Mouse (Mus musculus) midbrain, embryonic 16.5 days (tissue): ENCODE data around the gene Fcmr. TPM values are rescaled to one million over a fixed set of nuclear protein-coding genes. Genes with fewer than 3 reads are reported as not detected.

Experiments
- ATAC-seq: fragments of 200-750 bp; cut with Nextera tagmentation; 2 replicates; pipeline ENCODE4 v1.8.0; 2017; ENCODE audit warnings: moderate TSS enrichment
- H3K27ac ChIP-seq: fragments of 300-500 bp; sonication (generic); 2 replicates; pipeline ENCODE4 v1.5.1; 2014; ENCODE audit warnings: mild to moderate bottlenecking, low read length, mixed read lengths
- H3K27me3 ChIP-seq: fragments of 300-500 bp; sonication (generic); 2 replicates; pipeline ENCODE4 v1.6.1; 2014; ENCODE audit warnings: low read depth, low read length, mixed read lengths; ENCODE audit not compliant: control insufficient read depth, insufficient read depth
- H3K36me3 ChIP-seq: fragments of 300-500 bp; sonication (generic); 2 replicates; pipeline ENCODE4 v1.6.1; 2014; ENCODE audit warnings: mild to moderate bottlenecking, low read length, moderate library complexity, mixed read lengths; ENCODE audit not compliant: control insufficient read depth, insufficient read depth
- H3K4me1 ChIP-seq: fragments of 300-500 bp; sonication (generic); 2 replicates; pipeline ENCODE4 v1.6.1; 2014; ENCODE audit warnings: mild to moderate bottlenecking, low read length, mixed read lengths; ENCODE audit not compliant: control insufficient read depth, insufficient read depth
- H3K4me2 ChIP-seq: fragments of 300-500 bp; sonication (generic); 2 replicates; pipeline ENCODE4 v1.6.1; 2014; ENCODE audit warnings: mild to moderate bottlenecking, low read length, mixed read lengths
- H3K4me3 ChIP-seq: fragments of 300-500 bp; sonication (generic); 2 replicates; pipeline ENCODE4 v1.5.1; 2014; ENCODE audit warnings: low read depth, mild to moderate bottlenecking, low read length, moderate library complexity, mixed read lengths
- H3K9ac ChIP-seq: fragments of 300-500 bp; sonication (generic); 2 replicates; pipeline ENCODE4 v1.6.1; 2014; ENCODE audit warnings: low read depth, low read length, mixed read lengths
- H3K9me3 ChIP-seq: fragments of 300-500 bp; sonication (generic); replicated peaks from 2 replicates; pipeline ENCODE4 v1.6.1; 2014; ENCODE audit warnings: mild to moderate bottlenecking, low read length, mixed read lengths; ENCODE audit not compliant: control insufficient read depth, poor library complexity, severe bottlenecking
- WGBS: fragments of 180-500 bp; shearing (Covaris S2); extraction: QIAGEN DNeasy Blood & Tissue Kit; methylation state at CpG from one replicate; pipeline ENCODE4 v1.1.7; 2014; 5-methylcytosine and 5-hydroxymethylcytosine counted together
- polyA plus RNA-seq: library from polyadenylated mRNA; unstranded; fragments of >200 nt; fragmentation: Nextera tagmentation; extraction: Ambion mirVana; gene quantifications from 2 replicates; pipeline ENCODE4 v1.2.1, GENCODE M21; 2015

The Fcmr gene
- 0.42 and 0.74 TPM in 2 replicates for polyA plus RNA-seq

DNA sequence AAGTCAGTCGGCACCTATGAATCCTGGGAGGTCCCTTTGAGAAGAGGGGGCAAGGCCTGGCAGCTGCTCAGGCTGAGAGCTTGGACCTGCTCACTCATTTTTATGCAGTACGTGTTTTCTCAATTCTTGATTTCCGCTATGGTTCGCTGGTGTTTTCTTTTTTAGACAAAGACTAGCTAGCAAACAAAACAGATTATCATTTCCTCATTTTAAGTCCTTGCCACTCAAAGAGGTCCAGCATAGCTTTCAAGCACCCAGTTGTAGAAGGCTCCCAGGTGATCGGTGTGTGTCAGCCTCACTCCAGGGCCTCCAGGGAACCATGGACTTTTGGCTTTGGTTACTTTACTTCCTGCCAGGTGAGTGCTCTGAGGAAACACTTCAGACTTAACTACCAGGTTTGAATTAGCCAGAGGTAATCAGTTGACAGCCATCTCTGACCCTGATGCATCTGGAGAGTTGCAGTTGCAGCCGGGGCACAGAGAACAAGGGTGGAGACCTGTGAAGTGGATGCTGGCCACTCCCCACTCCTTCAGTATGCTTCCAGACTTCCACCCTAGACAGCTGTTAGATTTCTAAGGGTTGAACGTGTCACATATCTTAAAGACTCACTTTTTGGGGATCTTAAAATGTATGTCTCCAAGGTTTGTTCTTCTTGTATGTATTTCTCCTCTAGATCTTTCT is at the start of gene Fcmr:
Gene Fcmr, plus strand, starts transcription at position 129 of the 681 bp plus-strand sequence.
- no peak for ATAC-seq
- H3K4me2 ChIP-seq = no peak within 1 kb of the TSS
- no peak within 1 kb of the TSS for H3K27ac ChIP-seq
- no peaks in the 10 kb centered on the region for H3K36me3 ChIP-seq
- 67% methylated on average over 7 of the region's 7 CpGs for whole genome bisulfite sequencing
- H3K4me1 ChIP-seq = no peaks in the 10 kb centered on the region
- no peaks in the 10 kb centered on the region for H3K9me3 ChIP-seq
- H3K9ac ChIP-seq = no peak within 1 kb of the TSS
- H3K4me3 ChIP-seq = no peak within 1 kb of the TSS
- no peaks in the 10 kb centered on the region for H3K27me3 ChIP-seq

DNA sequence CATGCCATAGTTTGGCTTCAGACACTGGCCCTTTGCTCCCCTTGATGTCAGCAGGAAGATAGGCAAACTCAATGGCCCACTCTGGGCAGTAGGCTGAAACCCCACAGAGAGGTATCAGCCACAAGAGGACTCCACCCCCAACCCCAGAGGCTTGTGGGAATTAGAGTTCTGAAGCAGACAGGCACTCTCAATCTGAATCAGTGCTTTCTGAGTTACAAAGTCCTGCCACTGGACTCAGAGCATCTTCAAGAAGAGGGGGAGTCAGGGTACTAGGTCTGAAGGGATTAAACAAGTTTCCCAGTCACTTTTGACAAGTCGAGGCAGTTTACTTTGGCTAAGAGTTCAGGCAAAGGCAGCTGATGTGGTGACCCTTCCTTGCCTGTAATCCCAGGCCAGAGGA is 45.7 kb upstream of the Fcmr start:
- no peaks in the 10 kb centered on the region for H3K27me3 ChIP-seq
- 71% methylated on average over 1 of the region's 1 CpGs for WGBS
- H3K9me3 ChIP-seq = no peaks in the 10 kb centered on the region
- no peak overlapping the region for H3K4me3 ChIP-seq
- no peak overlapping the region for H3K4me2 ChIP-seq
- H3K27ac ChIP-seq = no peak overlapping the region
- H3K4me1 ChIP-seq = no peaks in the 10 kb centered on the region
- ATAC-seq = no peak
- H3K9ac ChIP-seq = no peak overlapping the region
- no peaks in the 10 kb centered on the region for H3K36me3 ChIP-seq

DNA sequence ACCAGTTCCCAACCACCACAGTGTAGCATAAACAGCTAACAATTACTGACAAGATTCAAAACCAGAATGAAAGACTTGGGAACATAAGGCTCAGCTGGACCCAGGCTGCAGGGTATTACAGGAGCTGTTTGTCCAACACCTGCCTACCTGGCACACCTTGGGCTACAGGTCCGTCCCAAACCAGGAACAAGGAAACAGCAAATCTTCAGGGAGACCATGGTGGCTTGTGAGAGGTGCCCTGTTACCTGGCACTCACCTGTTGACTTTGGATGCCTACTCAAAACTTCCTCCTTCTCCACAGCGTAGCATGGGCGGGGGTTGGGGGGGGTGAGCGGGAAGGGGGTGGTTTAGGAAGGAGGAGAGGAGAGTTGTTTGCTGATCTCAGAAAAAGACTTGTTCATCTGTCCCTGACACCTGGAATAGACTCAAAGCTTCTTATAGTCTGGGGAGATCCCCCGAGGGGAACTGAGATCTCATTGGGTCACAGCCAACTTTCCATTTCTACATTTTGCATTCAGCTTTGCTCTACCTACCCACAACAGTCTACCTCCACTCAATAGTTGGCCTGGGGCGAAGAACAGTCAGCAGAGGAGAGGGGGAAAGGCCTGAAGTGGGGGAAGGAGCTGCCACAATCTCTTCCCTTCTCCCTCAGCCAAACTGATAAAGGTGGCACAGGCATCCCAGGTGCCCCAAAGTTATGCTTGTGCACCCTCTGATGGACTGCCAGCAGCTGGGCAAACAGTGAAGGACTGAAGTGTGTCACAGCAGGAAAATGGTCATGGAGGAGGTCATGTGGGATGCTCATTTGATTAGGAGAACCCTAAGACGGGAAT is 44.9 kb upstream of the Fcmr start:
- Histone ChIP-seq H3K9ac (no peak overlapping the region), H3K36me3 (no peaks in the 10 kb centered on the region), H3K4me3 (no peak overlapping the region), H3K9me3 (no peaks in the 10 kb centered on the region), H3K4me2 (no peak overlapping the region), H3K27me3 (no peaks in the 10 kb centered on the region), H3K4me1 (no peaks in the 10 kb centered on the region), H3K27ac (no peak overlapping the region)
- 89% methylated on average over 7 of the region's 7 CpGs for WGBS
- ATAC-seq = no peak

DNA sequence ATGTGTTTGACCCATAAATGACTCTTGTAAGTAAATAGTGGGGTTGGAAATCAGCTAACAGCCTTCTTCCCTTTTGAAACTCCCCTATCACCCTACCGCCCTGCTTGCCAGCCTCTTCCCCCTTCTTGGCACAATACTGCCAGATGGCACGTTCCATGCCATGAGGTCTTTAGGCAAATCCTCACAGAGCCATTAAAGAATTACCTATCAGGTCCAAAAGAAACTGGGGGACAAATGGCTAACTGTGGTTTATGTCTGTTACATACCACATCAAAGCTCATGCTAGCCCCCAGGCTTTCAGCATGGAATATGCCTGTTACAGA is 44.4 kb upstream of the Fcmr start:
- Histone ChIP-seq H3K27me3 (no peaks in the 10 kb centered on the region), H3K4me3 (no peak overlapping the region), H3K4me2 (no peak overlapping the region), H3K36me3 (no peaks in the 10 kb centered on the region), H3K9me3 (no peaks in the 10 kb centered on the region), H3K27ac (no peak overlapping the region), H3K9ac (no peak overlapping the region), H3K4me1 (no peaks in the 10 kb centered on the region)
- no peak for ATAC-seq
- 94% methylated on average over 2 of the region's 2 CpGs for WGBS

DNA sequence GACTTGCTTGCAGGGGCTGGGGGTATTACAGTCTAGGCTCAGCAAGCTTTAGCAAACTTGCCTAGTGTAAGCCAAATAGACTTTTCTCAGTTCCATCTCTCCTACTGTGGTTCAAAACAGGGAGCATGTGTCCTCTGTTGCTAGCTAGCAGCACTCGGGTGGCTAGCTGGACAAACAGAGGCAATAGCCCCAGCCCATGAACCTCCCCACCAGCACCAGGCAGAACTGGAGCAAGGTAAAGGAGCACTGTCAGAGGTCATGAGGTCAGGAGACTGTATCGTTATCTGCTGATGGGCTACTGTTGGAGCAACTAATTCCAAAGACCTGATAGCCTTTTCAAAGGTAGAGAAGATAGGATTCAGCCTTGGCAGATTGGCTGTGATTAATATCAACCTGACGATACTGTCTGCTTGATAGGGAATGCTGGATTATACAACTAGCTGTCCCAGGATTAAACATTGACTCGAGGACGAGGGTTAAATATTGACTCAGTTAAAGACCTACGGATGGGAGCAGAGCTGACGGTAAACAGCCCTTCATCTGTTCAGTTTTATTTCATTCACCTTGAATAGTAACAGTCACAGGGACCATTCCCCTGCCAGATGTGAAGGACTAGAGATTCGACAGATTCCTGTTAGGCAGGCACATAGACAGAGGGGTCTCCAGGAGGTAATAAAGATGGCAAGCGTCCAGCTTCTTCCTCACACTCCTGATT is 43.4 kb upstream of the Fcmr start:
- no peak overlapping the region for H3K27ac ChIP-seq
- no peaks in the 10 kb centered on the region for H3K27me3 ChIP-seq
- WGBS = 91% methylated on average over 9 of the region's 9 CpGs
- H3K36me3 ChIP-seq = no peaks in the 10 kb centered on the region
- ATAC-seq = no peak
- no peak overlapping the region for H3K9ac ChIP-seq
- H3K4me3 ChIP-seq = no peak overlapping the region
- no peak overlapping the region for H3K4me2 ChIP-seq
- H3K9me3 ChIP-seq = no peaks in the 10 kb centered on the region
- no peaks in the 10 kb centered on the region for H3K4me1 ChIP-seq

DNA sequence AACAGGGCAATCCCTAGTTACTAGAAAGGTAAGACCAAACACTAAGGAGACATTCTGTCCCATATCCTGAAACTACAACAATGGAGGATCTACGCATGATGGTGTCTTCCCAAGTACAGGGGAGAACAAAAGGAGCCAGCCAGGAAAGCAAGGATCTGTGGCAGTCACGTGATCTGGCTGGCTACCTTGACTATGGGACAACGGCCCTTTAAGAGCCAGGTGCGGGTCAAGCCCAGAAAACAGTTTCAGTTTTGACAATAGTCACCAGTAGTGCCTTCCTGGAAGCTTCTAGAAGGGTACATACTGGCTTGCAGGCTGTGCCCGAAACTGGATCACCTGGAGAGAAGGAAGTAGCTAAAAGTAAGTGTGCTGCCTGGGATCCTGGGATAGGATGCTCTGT is 39.0 kb upstream of the Fcmr start, which contains the start of gene Pigr:
Gene Pigr, plus strand, starts transcription at position 237 of the 400 bp plus-strand sequence.
- 84% methylated on average over 5 of the region's 5 CpGs for WGBS
- Histone ChIP-seq H3K27me3 (no peaks in the 10 kb centered on the region), H3K27ac (no peak within 1 kb of the TSS), H3K4me2 (no peak within 1 kb of the TSS), H3K9ac (no peak within 1 kb of the TSS), H3K36me3 (no peaks in the 10 kb centered on the region), H3K4me1 (no peaks in the 10 kb centered on the region), H3K4me3 (no peak within 1 kb of the TSS), H3K9me3 (no peaks in the 10 kb centered on the region)
- ATAC-seq = no peak

DNA sequence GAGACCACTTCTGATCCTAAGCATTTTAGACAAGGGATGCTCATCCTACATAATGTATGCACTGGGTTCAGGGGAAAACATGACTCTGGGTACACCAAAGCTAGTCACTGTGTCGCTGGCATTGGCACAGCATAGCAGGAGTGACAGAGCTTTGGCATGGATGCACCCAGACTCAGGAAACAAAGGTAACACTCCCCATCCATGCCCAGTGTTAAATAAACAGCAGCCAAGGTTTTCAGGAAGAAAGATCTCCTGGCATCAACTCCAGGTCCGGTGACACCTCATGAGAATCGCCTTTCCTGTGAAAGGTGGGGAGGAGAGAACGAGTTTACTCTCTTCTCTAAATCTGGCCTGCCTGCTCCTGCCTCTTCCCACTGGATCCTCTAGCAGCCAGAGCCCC is 36.8 kb upstream of the Fcmr start:
- Histone ChIP-seq H3K4me2 (no peak overlapping the region), H3K9ac (no peak overlapping the region), H3K4me3 (no peak overlapping the region), H3K36me3 (no peaks in the 10 kb centered on the region), H3K27me3 (no peaks in the 10 kb centered on the region), H3K27ac (no peak overlapping the region), H3K4me1 (no peaks in the 10 kb centered on the region), H3K9me3 (no peaks in the 10 kb centered on the region)
- ATAC-seq = no peak
- WGBS = 75% methylated on average over 4 of the region's 4 CpGs

DNA sequence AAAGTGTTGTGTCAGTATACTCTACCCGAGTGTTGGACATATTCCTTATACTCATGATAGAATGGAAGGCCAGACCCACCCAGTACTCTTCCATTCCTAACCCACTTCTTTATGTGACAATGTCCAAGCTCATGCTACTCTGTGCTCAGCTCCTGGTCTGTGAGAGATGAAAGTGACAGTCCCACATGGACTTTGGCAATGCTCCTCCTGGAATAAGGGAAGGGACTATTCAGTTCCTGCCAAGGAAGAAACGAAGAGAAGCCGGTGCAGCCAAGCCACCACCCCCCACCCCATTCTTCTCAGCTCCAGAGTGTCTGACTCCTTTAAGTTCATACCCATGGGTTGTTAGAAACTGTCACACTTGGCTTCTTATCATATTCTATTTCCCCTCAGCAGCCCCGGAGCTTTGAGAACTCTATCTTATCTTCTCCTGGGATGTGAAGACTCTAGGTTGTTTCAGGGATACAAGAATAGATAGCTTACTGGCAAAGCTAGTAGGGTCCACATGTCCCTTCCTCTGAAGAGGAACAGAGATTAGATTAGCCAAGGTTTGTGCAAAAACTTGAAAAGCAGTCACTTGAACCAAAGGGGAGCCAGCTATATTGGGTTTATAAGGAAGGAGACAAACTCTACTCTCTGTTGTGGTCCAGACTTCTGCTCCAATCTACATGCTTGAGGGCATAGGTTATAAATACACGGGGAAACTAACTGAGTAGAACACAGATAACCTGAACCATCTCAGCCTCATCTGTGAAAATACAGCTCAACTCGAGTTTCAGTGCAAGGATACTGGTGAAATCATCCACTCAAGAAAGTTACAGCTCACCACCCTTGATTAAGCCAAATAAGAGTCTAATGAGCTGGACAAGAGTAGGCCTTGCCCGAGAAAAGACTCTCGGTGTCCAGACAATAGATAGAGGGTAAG is 35.3 kb upstream of the Fcmr start:
- 85% methylated on average over 8 of the region's 8 CpGs for WGBS
- Histone ChIP-seq H3K4me3 (no peak overlapping the region), H3K9ac (no peak overlapping the region), H3K36me3 (no peaks in the 10 kb centered on the region), H3K4me2 (no peak overlapping the region), H3K4me1 (no peaks in the 10 kb centered on the region), H3K27me3 (no peaks in the 10 kb centered on the region), H3K9me3 (no peaks in the 10 kb centered on the region), H3K27ac (no peak overlapping the region)
- no peak for ATAC-seq
